Mouse (Mus musculus) gastrocnemius, adult 18-20 months (tissue): Measurements from ENCODE around the gene Gm11634. TPM values are rescaled to one million over a fixed set of nuclear protein-coding genes. Genes with fewer than 3 reads are reported as not detected.
"Not testable (repeated sequence)": the region's sequence is repeated elsewhere in the genome, so short reads cannot be mapped to it uniquely, and the experiment has no call there.

Experiments used
- DNase-seq: peaks from one replicate; pipeline ENCODE4 v3.0.0; 2021; ENCODE audit warnings: low spot score
- long read RNA-seq, 2 experiments: library from polyadenylated mRNA; stranded (forward); transcript quantifications; one replicate each; pipeline ENCODE4 v2.0.0; 2021
- total RNA-seq, 2 experiments: library from RNA; stranded (reverse); gene quantifications; 2 replicates each; pipeline ENCODE4 v1.2.3; 2021

Gm11634 gene
- not detected for total RNA-seq
- long read RNA-seq, experiment 1, result 0 reads
- long read RNA-seq, experiment 2, result 0 reads

GRCm38 (mm10) chr11:101599156-101599555 lies at the start of gene Gm11634:
Gm11634 (minus strand) TSS chr11:101599256.
- DNase-seq, result no peak

GRCm38 (mm10) chr11:101647093-101647492 lies 48.0 kb upstream of the Gm11634 start:
- not testable (repeated sequence) for DNase-seq

GRCm38 (mm10) chr11:101646283-101646794 lies 47.3 kb upstream of the Gm11634 start:
- DNase-seq, result not testable (repeated sequence)

- DNase-seq, result peak; percentile 58
Observed at GRCm38 (mm10) chr11:101645411-101646282, 46.6 kb upstream of the Gm11634 start.

DNA sequence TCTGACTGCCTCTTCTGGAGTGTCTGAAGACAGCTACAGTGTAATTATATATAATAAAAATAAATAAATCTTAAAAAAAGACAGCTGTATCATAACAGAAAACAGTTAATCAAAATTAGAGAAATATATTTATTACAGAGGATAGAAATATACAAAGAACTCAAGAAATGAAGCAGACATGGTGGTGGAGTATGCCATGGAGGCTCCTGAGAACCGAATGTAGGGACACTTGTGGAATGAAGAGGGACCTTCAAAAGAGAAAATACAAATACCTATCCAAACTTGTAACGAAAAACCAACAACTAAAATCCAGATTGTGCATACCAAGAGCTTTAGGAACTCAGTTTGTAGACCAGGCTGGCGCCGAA lies 46.0 kb upstream of the Gm11634 start:
- not testable (repeated sequence) for DNase-seq

GRCm38 (mm10) chr11:101644591-101644990 lies 45.5 kb upstream of the Gm11634 start:
- no peak for DNase-seq

DNA sequence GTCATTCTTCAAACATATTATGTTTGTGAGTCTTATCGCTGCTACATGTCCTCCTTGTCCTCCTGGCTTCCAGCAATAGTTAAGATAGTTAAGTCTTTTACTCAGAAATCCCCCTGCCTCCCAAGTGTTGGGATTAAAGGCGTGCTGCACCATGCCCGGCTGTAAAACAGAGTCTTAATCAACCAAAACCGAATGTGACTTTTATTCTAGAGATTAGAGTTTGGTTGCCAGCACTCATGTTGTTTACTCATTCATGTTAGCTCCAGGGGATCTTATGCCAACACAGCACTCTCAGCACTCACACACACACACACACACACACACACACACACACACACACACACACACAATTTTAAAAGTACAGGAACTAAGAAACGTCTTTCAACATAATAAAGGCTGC lies 43.9 kb upstream of the Gm11634 start:
- no peak for DNase-seq

DNA sequence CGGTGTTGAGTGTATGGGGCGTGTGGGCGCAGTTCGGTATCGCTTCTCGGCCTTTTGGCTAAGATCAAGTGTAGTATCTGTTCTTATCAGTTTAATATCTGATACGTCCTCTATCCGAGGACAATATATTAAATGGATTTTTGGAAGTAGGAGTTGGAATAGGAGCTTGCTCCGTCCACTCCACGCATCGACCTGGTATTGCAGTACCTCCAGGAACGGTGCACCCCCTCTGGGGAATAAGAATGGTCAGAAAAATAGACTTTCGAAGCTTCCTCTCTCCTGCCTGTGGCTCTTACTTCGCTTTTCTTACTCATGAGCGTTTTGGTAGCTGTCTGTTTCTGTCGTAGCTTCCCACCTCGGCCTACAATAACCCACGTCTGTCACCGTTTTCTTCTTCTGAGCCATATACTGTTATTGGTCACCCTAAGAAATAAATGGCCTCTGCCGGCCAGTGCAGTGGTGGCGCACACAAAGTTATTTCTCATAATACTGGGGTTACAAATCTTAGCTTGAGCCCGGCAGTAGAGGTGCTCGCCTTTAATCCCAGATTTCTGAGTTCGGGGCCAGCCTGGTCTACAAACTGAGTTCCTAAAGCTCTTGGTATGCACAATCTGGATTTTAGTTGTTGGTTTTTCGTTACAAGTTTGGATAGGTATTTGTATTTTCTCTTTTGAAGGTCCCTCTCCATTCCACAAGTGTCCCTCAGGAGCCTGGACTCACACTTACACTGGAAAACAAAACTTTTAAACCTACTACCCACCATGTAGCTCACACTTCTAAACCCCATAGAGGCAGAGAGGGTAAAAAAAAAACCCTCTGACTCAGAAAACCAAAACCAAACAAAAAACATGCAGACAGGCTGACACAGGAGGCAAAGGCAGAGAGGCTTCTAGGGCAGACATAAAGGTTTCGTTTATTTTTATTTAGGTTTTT lies 42.9 kb upstream of the Gm11634 start:
- not testable (repeated sequence) for DNase-seq

DNA sequence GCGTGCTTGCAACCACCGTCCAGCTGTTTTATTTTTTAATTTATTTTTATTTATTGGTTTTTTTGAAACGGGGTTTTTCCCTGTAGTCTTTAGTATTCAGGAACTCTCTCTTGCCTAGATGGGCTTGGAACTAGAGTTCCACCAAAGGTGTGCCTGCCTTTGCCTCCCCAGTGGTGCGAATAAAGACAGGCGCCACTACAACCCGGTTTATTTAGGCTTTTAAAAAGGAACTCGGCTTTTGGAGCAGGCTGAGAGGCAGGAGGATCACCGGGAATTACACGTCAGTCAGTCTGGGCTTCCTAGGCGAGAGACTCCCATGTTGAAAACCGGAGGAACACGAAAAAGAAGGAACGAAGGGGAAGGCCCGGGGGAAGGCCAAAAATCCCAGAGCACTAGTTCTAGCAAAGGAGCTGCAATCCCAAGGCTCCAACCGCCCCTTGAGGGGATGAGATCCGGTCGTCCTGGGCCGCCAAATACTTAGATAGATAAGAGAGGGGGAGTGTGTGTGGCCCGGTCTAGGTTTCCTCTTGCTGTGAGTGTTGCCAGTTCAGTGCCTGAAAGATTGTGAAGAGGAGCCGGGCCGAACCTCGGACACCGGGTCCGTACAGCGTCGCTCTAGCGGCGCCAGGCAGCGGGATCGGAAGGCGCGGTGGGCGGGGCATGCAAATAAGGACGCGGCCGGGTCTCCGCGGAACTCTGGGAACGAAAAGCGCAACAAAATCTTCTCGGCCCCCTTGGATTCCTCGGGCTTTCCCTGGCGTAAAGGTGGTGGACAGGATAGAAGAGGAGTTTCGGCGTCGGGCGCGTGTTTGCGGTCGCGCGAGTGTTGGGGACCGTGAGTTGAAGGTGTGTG lies 42.0 kb upstream of the Gm11634 start:
- DNase-seq, result peak; percentile 78

DNA sequence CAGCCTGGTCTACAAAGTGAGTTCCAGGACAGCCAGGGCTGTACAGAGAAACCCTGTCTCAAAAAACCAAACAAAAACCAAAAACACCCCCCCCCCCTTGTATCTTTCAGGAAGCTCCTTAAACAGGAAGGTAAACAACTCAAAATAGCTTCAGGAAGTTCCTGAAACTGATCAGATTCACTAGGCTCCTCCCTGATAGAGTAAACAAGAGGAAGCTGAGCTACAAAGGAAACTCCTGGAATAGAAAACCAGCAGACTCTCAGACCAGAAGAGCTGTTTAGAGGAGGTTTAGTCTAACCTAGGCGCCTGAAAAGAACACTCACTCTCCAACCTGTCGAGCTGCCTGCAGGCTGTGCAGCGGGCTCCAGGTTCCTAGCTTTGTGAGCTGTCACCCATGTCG lies 40.7 kb upstream of the Gm11634 start:
- no peak for DNase-seq

GRCm38 (mm10) chr11:101635660-101636059 lies 36.6 kb upstream of the Gm11634 start:
- no peak for DNase-seq

DNA sequence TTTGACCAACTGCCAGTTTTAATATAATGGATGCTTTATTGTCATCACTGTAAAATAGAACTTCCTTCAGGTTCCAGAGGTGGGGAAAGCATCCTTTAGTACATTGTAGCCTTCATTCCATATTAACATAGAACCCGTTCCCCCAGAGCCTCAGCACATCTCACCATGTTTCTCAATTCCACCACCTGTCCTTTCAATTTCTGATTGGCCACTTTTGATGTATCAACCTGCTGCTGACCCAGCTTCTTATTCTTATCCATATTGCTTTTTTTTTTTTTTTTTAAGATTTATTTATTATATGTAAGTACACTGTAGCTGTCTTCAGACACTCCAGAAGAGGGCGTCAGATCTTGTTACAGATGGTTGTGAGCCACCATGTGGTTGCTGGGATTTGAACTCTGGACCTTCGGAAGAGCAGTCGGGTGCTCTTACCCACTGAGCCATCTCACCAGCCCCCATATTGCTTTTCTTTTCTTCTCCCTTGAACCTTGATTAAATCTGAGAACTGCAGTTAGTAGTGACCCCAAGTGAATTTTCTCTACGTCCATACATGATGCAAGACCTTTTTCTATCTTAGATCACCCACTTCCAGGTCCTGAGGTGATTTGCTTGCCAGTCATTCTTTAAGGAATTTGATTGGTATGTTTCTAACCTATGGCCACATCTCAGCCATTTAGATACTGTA lies 29.8 kb upstream of the Gm11634 start:
- DNase-seq, result not testable (repeated sequence)

DNA sequence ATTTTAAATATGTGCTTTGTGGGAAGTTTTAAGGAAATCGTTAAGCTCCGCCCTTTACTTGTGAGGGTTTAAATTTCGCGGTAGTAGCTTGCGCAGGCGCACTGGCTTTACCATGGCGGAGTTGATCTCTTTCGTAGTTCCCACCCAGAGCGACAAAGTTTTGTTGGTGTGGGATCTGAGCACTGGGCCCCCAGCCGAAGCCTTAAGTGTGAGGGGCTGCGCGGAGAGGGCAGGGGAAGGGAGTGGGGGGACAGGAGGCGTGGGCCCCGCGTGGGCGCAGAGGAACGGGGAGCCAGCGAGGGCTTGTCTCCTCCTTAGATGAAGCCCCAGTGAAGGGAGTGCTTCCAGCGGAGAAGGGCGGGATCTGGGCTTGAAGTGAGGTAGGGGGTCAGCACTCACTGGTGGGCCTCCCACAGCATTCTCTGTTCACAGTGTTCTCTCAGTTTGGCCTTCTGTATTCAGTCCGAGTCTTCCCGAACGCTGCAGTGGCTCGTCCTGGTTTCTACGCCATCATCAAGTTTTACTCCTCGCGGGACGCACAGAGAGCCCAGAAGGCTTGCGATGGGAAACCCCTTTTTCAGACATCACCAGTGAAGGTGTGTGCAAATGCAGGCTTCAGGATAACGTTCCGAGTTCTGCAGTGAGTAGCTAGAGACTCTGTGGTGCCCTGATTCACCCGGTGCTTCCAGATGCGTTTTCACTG lies 29.0 kb upstream of the Gm11634 start:
- peak; percentile 88 for DNase-seq

GRCm38 (mm10) chr11:101626995-101627856 lies 28.2 kb upstream of the Gm11634 start, which contains the start of gene Rdm1:
Rdm1 (plus strand) TSS chr11:101627195.
- peak; percentile 78 for DNase-seq

DNA sequence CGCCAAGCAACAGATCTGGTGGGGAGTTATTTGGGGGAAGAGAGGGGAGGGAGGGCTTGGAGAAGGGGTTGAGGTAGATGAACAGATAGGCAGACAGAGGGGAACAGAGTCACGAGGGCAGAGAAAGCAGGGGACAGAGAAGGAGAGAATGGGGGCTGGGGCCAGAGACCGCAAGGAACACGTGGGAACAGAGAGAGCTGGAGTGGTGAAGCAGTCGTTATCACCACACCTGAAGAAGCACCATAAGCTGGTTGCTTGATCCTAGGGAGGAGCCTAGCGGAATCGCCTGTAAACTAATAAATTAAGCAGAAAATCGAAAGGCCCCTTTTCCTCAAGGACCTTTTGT lies 27.6 kb upstream of the Gm11634 start:
- DNase-seq, result no peak

DNA sequence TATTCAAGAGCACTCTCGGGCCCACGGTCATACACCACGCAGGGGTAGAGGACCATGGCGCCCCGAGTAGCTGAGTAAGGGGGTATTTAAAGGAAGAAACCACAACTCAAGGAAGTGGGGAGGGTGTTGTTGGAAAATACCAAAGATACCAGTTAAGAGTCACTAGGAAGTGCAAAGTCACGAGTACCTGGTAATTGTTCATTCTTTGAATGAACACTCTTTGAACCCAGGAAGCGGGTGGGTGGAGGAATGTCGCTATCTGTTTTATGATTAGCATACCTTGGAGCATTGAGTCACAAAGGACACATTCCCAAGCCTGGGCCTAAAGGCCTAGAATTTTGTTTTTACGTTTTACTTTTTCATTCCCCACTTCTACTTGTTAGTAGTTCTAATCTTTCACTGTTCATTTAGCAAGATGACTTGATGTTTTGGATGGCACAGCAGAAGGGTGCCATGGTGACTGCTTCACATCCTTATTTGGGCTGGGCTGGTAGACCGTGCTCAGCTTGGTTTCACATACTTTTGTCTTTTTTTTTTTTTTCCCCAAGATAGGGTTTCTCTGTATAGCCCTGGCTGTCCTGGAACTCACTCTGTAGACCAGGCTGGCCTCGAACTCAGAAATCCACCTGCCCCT lies 21.1 kb upstream of the Gm11634 start:
- not testable (repeated sequence) for DNase-seq

GRCm38 (mm10) chr11:101618596-101618995 lies 19.5 kb upstream of the Gm11634 start:
- no peak for DNase-seq

DNA sequence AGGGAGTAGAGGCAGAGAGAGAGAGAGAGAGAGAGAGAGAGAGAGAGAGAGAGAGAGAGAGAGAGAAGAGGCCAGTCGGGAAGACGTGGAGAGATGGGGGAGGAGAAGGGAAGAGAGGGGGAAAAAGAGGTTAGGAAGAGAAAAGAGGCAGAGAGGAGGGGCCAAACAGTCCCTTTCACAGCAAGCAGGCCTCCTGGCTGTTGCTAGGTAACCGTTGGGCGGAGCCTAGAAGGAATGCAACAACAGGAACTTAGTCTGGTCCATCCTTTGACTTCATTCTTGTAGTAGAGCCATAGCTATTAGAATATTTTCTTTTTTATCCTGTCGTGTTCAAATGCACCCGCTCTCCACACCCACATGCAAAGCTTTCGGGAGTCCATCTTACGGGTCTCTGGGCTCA lies 18.8 kb upstream of the Gm11634 start:
- DNase-seq, result no peak
